Mouse (Mus musculus) cerebellum, adult 2 months (tissue): ENCODE results near the gene Psmc5.

Experiments
- CTCF ChIP-seq: fragments of 200-500 bp; IDR thresholded peaks from 2 replicates; pipeline ENCODE4 v1.5.1; 2011; ENCODE audit warnings: low read depth, mild to moderate bottlenecking, control low read depth, low read length, moderate library complexity, borderline replicate concordance; ENCODE audit not compliant: insufficient read depth
- POLR2A ChIP-seq: fragments of 200-500 bp; IDR thresholded peaks from 2 replicates; pipeline ENCODE4 v1.6.1; 2011; ENCODE audit warnings: low read length, control low read depth, borderline replicate concordance; ENCODE audit not compliant: insufficient read depth

- TF ChIP-seq CTCF (no peak; the same call in 1 of the 2 replicates), POLR2A (no peak)
Observed at GRCm38 (mm10) chr11:106267871-106268270, 11.9 kb downstream of the Psmc5 start.
